In the genomic region with DNA sequence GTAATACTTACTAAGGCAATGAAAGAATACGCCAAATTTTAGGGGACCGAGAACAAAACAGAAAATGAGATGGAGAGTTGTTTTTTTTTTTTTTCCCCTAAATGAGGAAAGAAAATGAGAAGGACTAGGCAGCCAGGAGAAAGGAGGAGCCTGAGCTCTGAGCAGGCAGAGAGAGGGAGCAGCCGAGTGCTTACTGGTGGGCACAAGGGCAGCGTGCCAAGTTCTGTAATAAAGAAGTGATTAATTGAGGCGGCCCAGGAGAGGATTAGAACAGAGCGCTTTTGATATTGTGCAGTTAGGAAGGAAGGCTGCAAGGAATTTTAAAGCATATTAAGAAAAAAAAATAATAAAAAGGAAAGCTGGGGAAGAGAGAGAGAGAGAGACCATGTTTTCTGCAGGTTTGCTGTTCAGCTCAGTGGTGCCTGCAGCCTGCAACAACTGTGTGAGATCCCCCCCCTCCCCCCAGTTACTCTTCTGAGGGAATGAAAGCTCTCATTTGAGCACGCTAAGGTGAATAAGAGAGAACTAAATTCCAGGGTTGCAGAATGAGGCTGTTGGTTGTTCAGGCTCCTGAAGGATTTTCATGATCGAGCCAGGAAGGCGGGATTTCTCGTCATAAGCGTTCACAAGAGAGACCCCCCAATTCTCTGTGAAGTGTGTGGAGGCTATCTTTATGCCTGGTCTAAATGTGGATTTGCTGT, we compare ENCODE assay signal across 11 mouse cellular contexts. TPM values are rescaled to one million over a fixed set of nuclear protein-coding genes. Genes with fewer than 3 reads are reported as not detected.
DNase-seq lines count a peak whose midpoint lies in the region; ATAC-seq and TF ChIP-seq lines count a peak whose summit lies in the region.
"Had no signal": no experiment of that assay in that cellular context is flagged by ENCODE, and none has a peak within 500 bp of the region (broad histone marks: within the 10 kb centered on the region; RNA-seq: fewer than 3 reads in every experiment).

No protein-coding gene starts in this region.

- no peaks in the 10 kb centered on the region for H3K4me1 ChIP-seq in intestine, embryonic 15.5 days (replicated peaks)
- H3K4me1 ChIP-seq in intestine, embryonic 16.5 days (ENCODE audit: control insufficient read depth, insufficient read depth, low read length), result no peaks in the 10 kb centered on the region; the same call in none of the 2 replicates
- H3K4me1 ChIP-seq in hindbrain, embryonic 14.5 days (replicated peaks; ENCODE audit: control insufficient read depth, insufficient read depth, low read length), result peaks cover 22% of the 10 kb centered on the region
- H3K4me1 ChIP-seq in midbrain, embryonic 14.5 days (ENCODE audit: control insufficient read depth, insufficient read depth, low read length), result peaks cover 20% of the 10 kb centered on the region

- WGBS in intestine, embryonic 15.5 days, result 60% methylated on average over 11 of the region's 11 CpGs
- WGBS in intestine, embryonic 16.5 days, result 53% methylated on average over 11 of the region's 11 CpGs
- 39% methylated on average over 11 of the region's 11 CpGs for WGBS in hindbrain, embryonic 14.5 days
- 41% methylated on average over 11 of the region's 11 CpGs for WGBS in midbrain, embryonic 14.5 days

- no peak for TF ChIP-seq CTCF in brain, embryonic 14.5 days (IDR thresholded peaks at IDR 0.05; ENCODE audit: borderline replicate concordance, extremely low read depth, insufficient read depth, insufficient read length)

- H3K9ac ChIP-seq in intestine, embryonic 15.5 days, result no peak overlapping the region
- no peak overlapping the region for H3K9ac ChIP-seq in intestine, embryonic 16.5 days (ENCODE audit: low read depth, low read length)
- no peak overlapping the region for H3K9ac ChIP-seq in hindbrain, embryonic 14.5 days
- H3K9ac ChIP-seq in midbrain, embryonic 14.5 days (replicated peaks; ENCODE audit: low read length), result no peak overlapping the region
- H3K9ac ChIP-seq: heart, embryonic 13.5 days had no signal

- no peak overlapping the region for H3K27ac ChIP-seq in intestine, embryonic 15.5 days
- H3K27ac ChIP-seq in intestine, embryonic 16.5 days (ENCODE audit: low read length), result no peak overlapping the region
- H3K27ac ChIP-seq in hindbrain, embryonic 14.5 days, result peak overlapping the region; percentile 63
- H3K27ac ChIP-seq in midbrain, embryonic 14.5 days (replicated peaks; ENCODE audit: low read depth, low read length), result 0 out of 2 replicates have a peak overlapping the region, but pooled peaks have one; percentile 10
- H3K27ac ChIP-seq: heart, embryonic 13.5 days had no signal

- peaks cover 11% of the 10 kb centered on the region; the same call in 1 of the 2 replicates for H3K27me3 ChIP-seq in intestine, embryonic 15.5 days (replicated peaks)
- 0 out of 2 replicates have a peak, but pooled peaks cover 8% of the 10 kb centered on the region for H3K27me3 ChIP-seq in intestine, embryonic 16.5 days (replicated peaks; ENCODE audit: control insufficient read depth, insufficient read depth, low read length)
- peaks cover 78% of the 10 kb centered on the region for H3K27me3 ChIP-seq in hindbrain, embryonic 14.5 days (ENCODE audit: control insufficient read depth, insufficient read depth, low read length)
- peaks cover 89% of the 10 kb centered on the region for H3K27me3 ChIP-seq in midbrain, embryonic 14.5 days (ENCODE audit: control insufficient read depth, insufficient read depth, low read length)

- H3K4me2 ChIP-seq in intestine, embryonic 15.5 days (replicated peaks), result no peak overlapping the region
- no peak overlapping the region for H3K4me2 ChIP-seq in intestine, embryonic 16.5 days (ENCODE audit: low read depth, low read length)
- H3K4me2 ChIP-seq in hindbrain, embryonic 14.5 days (replicated peaks), result peak overlapping the region; percentile 10; the same call in 1 of the 2 replicates
- 0 out of 2 replicates have a peak overlapping the region, but pooled peaks have one; percentile 8 for H3K4me2 ChIP-seq in midbrain, embryonic 14.5 days (ENCODE audit: low read length)
- H3K4me2 ChIP-seq: heart, embryonic 13.5 days had no signal

- no peak overlapping the region for H3K4me3 ChIP-seq in intestine, embryonic 15.5 days (replicated peaks)
- H3K4me3 ChIP-seq in intestine, embryonic 16.5 days (ENCODE audit: low read length), result no peak overlapping the region
- H3K4me3 ChIP-seq in hindbrain, embryonic 14.5 days (replicated peaks; ENCODE audit: low read length), result no peak overlapping the region
- H3K4me3 ChIP-seq in midbrain, embryonic 14.5 days (replicated peaks; ENCODE audit: low read depth, low read length), result no peak overlapping the region
- H3K4me3 ChIP-seq: heart, embryonic 13.5 days had no signal

- peak; percentile 97 for DNase-seq in brain, embryonic 14.5 days (ENCODE audit: low read depth)
- peak; percentile 79 for DNase-seq in hindbrain, embryonic 14.5 days (ENCODE audit: low spot score)
- peak; percentile 88 for DNase-seq in midbrain, embryonic 14.5 days
- no peak for DNase-seq in heart, adult 8-10 months (ENCODE audit: low spot score)
- no peak for DNase-seq in kidney, postnatal 36 days
- DNase-seq in spleen, postnatal 10 days (ENCODE audit: low spot score in 2 of 2), result no peak
- DNase-seq: kidney, adult 18-20 months had no signal

- no peaks in the 10 kb centered on the region for H3K9me3 ChIP-seq in intestine, embryonic 15.5 days
- no peaks in the 10 kb centered on the region for H3K9me3 ChIP-seq in intestine, embryonic 16.5 days (ENCODE audit: control insufficient read depth, low read length)
- H3K9me3 ChIP-seq in hindbrain, embryonic 14.5 days (ENCODE audit: control insufficient read depth, low read length), result no peaks in the 10 kb centered on the region
- no peaks in the 10 kb centered on the region for H3K9me3 ChIP-seq in midbrain, embryonic 14.5 days (ENCODE audit: control insufficient read depth, low read length)
- H3K9me3 ChIP-seq: heart, embryonic 13.5 days had no signal

- no peaks in the 10 kb centered on the region for H3K36me3 ChIP-seq in intestine, embryonic 15.5 days
- H3K36me3 ChIP-seq in intestine, embryonic 16.5 days (ENCODE audit: control insufficient read depth, insufficient read depth, low read length), result no peaks in the 10 kb centered on the region
- no peaks in the 10 kb centered on the region for H3K36me3 ChIP-seq in hindbrain, embryonic 14.5 days (replicated peaks; ENCODE audit: control insufficient read depth, insufficient read depth)
- H3K36me3 ChIP-seq in midbrain, embryonic 14.5 days (ENCODE audit: control insufficient read depth, insufficient read depth, low read length), result no peaks in the 10 kb centered on the region
- H3K36me3 ChIP-seq: heart, embryonic 13.5 days had no signal

- no peak for TF ChIP-seq POLR2A in brain, embryonic 14.5 days (IDR thresholded peaks at IDR 0.05; ENCODE audit: borderline replicate concordance, extremely low read depth, insufficient read depth, insufficient read length, poor library complexity, severe bottlenecking)

- peak; percentile 58; the same call in 1 of the 2 replicates for ATAC-seq in intestine, embryonic 15.5 days
- no peak for ATAC-seq in intestine, embryonic 16.5 days
- peak; percentile 78; the same call in 1 of the 2 replicates for ATAC-seq in hindbrain, embryonic 14.5 days (ENCODE audit: low FRiP score)
- 0 out of 2 replicates have a peak, but pooled peaks have one; percentile 60 for ATAC-seq in midbrain, embryonic 14.5 days (ENCODE audit: low FRiP score, low TSS enrichment)
- ATAC-seq: CD4-positive, CD25-positive, alpha-beta regulatory T cell, adult 4 months had no signal

RNA-seq across cellular contexts. Expression of gene A230072I06Rik, which starts 41.3 kb away (rescaled TPM):
- not detected in 2 replicates for polyA plus RNA-seq in intestine, embryonic 15.5 days (2015; fragmentation: Nextera tagmentation; extraction: Ambion mirVana)
- not detected in 2 replicates for polyA plus RNA-seq in intestine, embryonic 16.5 days (2015; fragmentation: Nextera tagmentation; extraction: Ambion mirVana)
- 0.11 and 0.29 TPM in 2 replicates for polyA plus RNA-seq in brain, embryonic 14.5 days (2012; rRNA removed)
- polyA plus RNA-seq in hindbrain, embryonic 14.5 days (2014; fragmentation: Nextera tagmentation; extraction: Ambion mirVana), result not detected in 2 replicates
- not detected in 2 replicates for polyA plus RNA-seq in midbrain, embryonic 14.5 days (2014; fragmentation: Nextera tagmentation; extraction: Ambion mirVana)
- not detected for total RNA-seq in heart, adult 8-10 months (2022)
- polyA plus RNA-seq: CD4-positive, CD25-positive, alpha-beta regulatory T cell, adult 4 months; heart, embryonic 13.5 days had no signal

Comparison
In these comparisons a context has a peak if more than half of its experiments do, and no peak if none do; other contexts are left out.
1. H3K27ac ChIP-seq: peak in hindbrain, embryonic 14.5 days (single experiment) and midbrain, embryonic 14.5 days (single experiment); none in intestine, embryonic 15.5 days (single experiment) and intestine, embryonic 16.5 days (single experiment).
2. H3K4me2 ChIP-seq: peak in hindbrain, embryonic 14.5 days (single experiment) and midbrain, embryonic 14.5 days (single experiment); none in intestine, embryonic 15.5 days (single experiment) and intestine, embryonic 16.5 days (single experiment).
3. DNase-seq: peak in brain, embryonic 14.5 days (single experiment), hindbrain, embryonic 14.5 days (single experiment) and midbrain, embryonic 14.5 days (single experiment); none in heart, adult 8-10 months (single experiment), kidney, postnatal 36 days (0 of 2) and spleen, postnatal 10 days (0 of 2).